In genomic region chr17:85341134-85341700, GRCm38 (mm10) we compare ENCODE assay signal across 14 mouse cellular contexts.
DNase-seq lines count a peak whose midpoint lies in the region; ATAC-seq and TF ChIP-seq lines count a peak whose summit lies in the region.
"Had no signal": no experiment of that assay in that cellular context is flagged by ENCODE, and none has a peak within 500 bp of the region (broad histone marks: within the 10 kb centered on the region; RNA-seq: fewer than 3 reads in every experiment).

No protein-coding gene starts in this region.

- no peaks in the 10 kb centered on the region for H3K36me3 ChIP-seq in neural tube, embryonic 11.5 days (ENCODE audit: control insufficient read depth, insufficient read depth, low read length)
- H3K36me3 ChIP-seq in forebrain, embryonic 16.5 days (ENCODE audit: control insufficient read depth, insufficient read depth): no peaks in the 10 kb centered on the region
- H3K36me3 ChIP-seq: liver, embryonic 15.5 days had no signal

- peak; percentile 81 for ATAC-seq in neural tube, embryonic 11.5 days (ENCODE audit: insufficient read depth, low FRiP score, low TSS enrichment)
- ATAC-seq in forebrain, embryonic 16.5 days: no peak

- no peaks in the 10 kb centered on the region for H3K9me3 ChIP-seq in neural tube, embryonic 11.5 days (ENCODE audit: control insufficient read depth, low read length)
- H3K9me3 ChIP-seq in forebrain, embryonic 16.5 days (ENCODE audit: control insufficient read depth, low read length): no peaks in the 10 kb centered on the region
- H3K9me3 ChIP-seq: liver, embryonic 15.5 days had no signal

- DNase-seq in neural tube, embryonic 11.5 days (ENCODE audit: low spot score): peak; percentile 60
- no peak for DNase-seq in neural tube, embryonic 10.5 days (ENCODE audit: extremely low spot score, low spot score)
- DNase-seq in mesoderm, embryonic 11.5 days (ENCODE audit: low read depth, low spot score): peak; percentile 37
- peak; percentile 85 for DNase-seq in retina, postnatal 1 day
- DNase-seq in adrenal gland, postnatal 25 days: no peak
- DNase-seq in left cerebral cortex, adult 2 months (ENCODE audit: extremely low spot score in 1 of 2, low spot score in 2 of 2): no peak
- no peak for DNase-seq in left cerebral cortex, adult 9 months (ENCODE audit: low spot score in 2 of 2)
- DNase-seq: adrenal gland, adult 2 months; kidney, adult 2 months; kidney, postnatal 4 days; layer of hippocampus, postnatal 36 days; thymus, postnatal 25 days had no signal

- peak overlapping the region; percentile 13; the same call in 1 of the 2 replicates for H3K4me2 ChIP-seq in neural tube, embryonic 11.5 days (ENCODE audit: low read depth)
- peak overlapping the region; percentile 13 for H3K4me2 ChIP-seq in forebrain, embryonic 16.5 days (ENCODE audit: low read length)
- H3K4me2 ChIP-seq: liver, embryonic 15.5 days had no signal

- H3K27ac ChIP-seq in neural tube, embryonic 11.5 days (ENCODE audit: low read depth, low read length): no peak overlapping the region
- H3K27ac ChIP-seq in forebrain, embryonic 16.5 days (ENCODE audit: low read length): no peak overlapping the region
- no peak overlapping the region for H3K27ac ChIP-seq in left cerebral cortex, adult 2 months
- H3K27ac ChIP-seq: liver, embryonic 15.5 days had no signal

- intact Hi-C loops in left cerebral cortex, adult 2 months (cut with DNase I): no loop called here

- no peak overlapping the region for H3K9ac ChIP-seq in neural tube, embryonic 11.5 days (ENCODE audit: low read length)
- H3K9ac ChIP-seq in forebrain, embryonic 16.5 days (replicated peaks; ENCODE audit: low read depth, low read length): no peak overlapping the region
- H3K9ac ChIP-seq: liver, embryonic 15.5 days had no signal

- no peaks in the 10 kb centered on the region for H3K27me3 ChIP-seq in neural tube, embryonic 11.5 days (ENCODE audit: control insufficient read depth, insufficient read depth, low read length)
- no peaks in the 10 kb centered on the region for H3K27me3 ChIP-seq in forebrain, embryonic 16.5 days (replicated peaks; ENCODE audit: control insufficient read depth, insufficient read depth, low read length)
- H3K27me3 ChIP-seq: liver, embryonic 15.5 days had no signal

- 45% methylated on average over 18 of the region's 18 CpGs for WGBS in neural tube, embryonic 11.5 days
- 47% methylated on average over 18 of the region's 18 CpGs for WGBS in forebrain, embryonic 16.5 days

- H3K4me3 ChIP-seq in neural tube, embryonic 11.5 days (ENCODE audit: low read depth, low read length): no peak overlapping the region
- H3K4me3 ChIP-seq in forebrain, embryonic 16.5 days (replicated peaks; ENCODE audit: low read length): no peak overlapping the region
- H3K4me3 ChIP-seq in left cerebral cortex, adult 2 months: no peak overlapping the region
- H3K4me3 ChIP-seq: liver, embryonic 15.5 days had no signal

- no peak for TF ChIP-seq CTCF in left cerebral cortex, adult 2 months (IDR thresholded peaks at IDR 0.05)

- H3K4me1 ChIP-seq in neural tube, embryonic 11.5 days (ENCODE audit: control insufficient read depth, insufficient read depth, low read length): no peaks in the 10 kb centered on the region
- peaks cover 2% of the 10 kb centered on the region; the same call in 1 of the 2 replicates for H3K4me1 ChIP-seq in forebrain, embryonic 16.5 days (replicated peaks; ENCODE audit: control insufficient read depth, insufficient read depth, low read length)
- H3K4me1 ChIP-seq: liver, embryonic 15.5 days had no signal

Comparison
In these comparisons a context has a peak if more than half of its experiments do, and no peak if none do; other contexts are left out.
1. DNase-seq: peak in neural tube, embryonic 11.5 days (single experiment), mesoderm, embryonic 11.5 days (single experiment) and retina, postnatal 1 day (single experiment); none in neural tube, embryonic 10.5 days (single experiment), adrenal gland, postnatal 25 days (single experiment), left cerebral cortex, adult 2 months (0 of 2) and left cerebral cortex, adult 9 months (0 of 2).